Mouse (Mus musculus) forebrain, embryonic 13.5 days (tissue): ENCODE data around the gene Olfr1500. TPM values are rescaled to one million over a fixed set of nuclear protein-coding genes. Genes with fewer than 3 reads are reported as not detected.

Experiments used
- polyA plus RNA-seq: library from polyadenylated mRNA; unstranded; fragments of >200 nt; fragmentation: Nextera tagmentation; extraction: Ambion mirVana; gene quantifications from 2 replicates; pipeline ENCODE4 v1.2.1, GENCODE M21; 2015

Olfr1500 gene
- polyA plus RNA-seq, 1 experiment from 2014 or later = not detected

Other genes starting within 250 kb of the Olfr1500 start
- not detected in 2 replicates for gene Olfr1484, start 247.0 kb downstream of the Olfr1500 start, polyA plus RNA-seq
- gene Olfr1487, start 213.1 kb downstream of the Olfr1500 start, polyA plus RNA-seq = not detected in 2 replicates
- not detected in 2 replicates for gene Olfr1489, start 198.9 kb downstream of the Olfr1500 start, polyA plus RNA-seq
- not detected in 2 replicates for gene Olfr1490, start 179.4 kb downstream of the Olfr1500 start, polyA plus RNA-seq
- not detected in 2 replicates for gene Olfr1491, start 133.2 kb downstream of the Olfr1500 start, polyA plus RNA-seq
- gene Olfr1493-ps1, start 107.2 kb downstream of the Olfr1500 start, polyA plus RNA-seq = not detected in 2 replicates
- gene Olfr1494, start 90.8 kb downstream of the Olfr1500 start, polyA plus RNA-seq = not detected in 2 replicates
- not detected in 2 replicates for gene Olfr1495, start 65.9 kb downstream of the Olfr1500 start, polyA plus RNA-seq
- not detected in 2 replicates for gene Olfr1496, start 52.6 kb downstream of the Olfr1500 start, polyA plus RNA-seq
- gene Olfr1497, start 32.3 kb downstream of the Olfr1500 start, polyA plus RNA-seq = not detected in 2 replicates
- not detected in 2 replicates for gene Olfr1499, start 11.0 kb downstream of the Olfr1500 start, polyA plus RNA-seq
- gene Olfr1501, start 20.2 kb upstream of the Olfr1500 start, polyA plus RNA-seq = not detected in 2 replicates
- gene Olfr1502, start 31.3 kb upstream of the Olfr1500 start, polyA plus RNA-seq = not detected in 2 replicates
- 0.15 TPM in 1 of 2 replicates, not detected in the other for gene Olfr1504, start 67.4 kb upstream of the Olfr1500 start, polyA plus RNA-seq
- not detected in 2 replicates for gene Olfr1505, start 83.0 kb upstream of the Olfr1500 start, polyA plus RNA-seq